Mouse (Mus musculus) right cerebral cortex, adult 2 months (tissue): ENCODE measurements at regions not wholly inside any gene's neighbourhood (a gene's known extent, or its start where the extent isn't known, plus 50 kb on each side); places are given as distances from the start of the nearest gene placed in this dataset.

ENCODE experiments used
- DNase-seq, 2 experiments: peaks; one replicate each; pipeline ENCODE4 v3.0.0; 2021 to 2022; ENCODE audit warnings: low spot score in 2 of 2

GRCm38 (mm10) chr12:27604061-27604679 lies 261.8 kb upstream of the Sox11 start:
- peak in 1 of 2 experiments; percentile 10 for DNase-seq

GRCm38 (mm10) chr12:27599149-27599548 lies 256.8 kb upstream of the Sox11 start:
- DNase-seq: peak; percentile 81

GRCm38 (mm10) chr12:27597878-27598277 lies 255.5 kb upstream of the Sox11 start:
- no peak for DNase-seq

- no peak for DNase-seq
Measured at GRCm38 (mm10) chr12:27597322-27597721, 254.9 kb upstream of the Sox11 start.

GRCm38 (mm10) chr12:27595576-27595975 lies 253.2 kb upstream of the Sox11 start:
- no peak for DNase-seq

- no peak for DNase-seq
Measured at GRCm38 (mm10) chr12:27593436-27593835, 251.1 kb upstream of the Sox11 start.

- DNase-seq: no peak
Measured at GRCm38 (mm10) chr12:27576109-27576700, 233.8 kb upstream of the Sox11 start.

- DNase-seq: no peak
Measured at GRCm38 (mm10) chr12:27575629-27576028, 233.3 kb upstream of the Sox11 start.

GRCm38 (mm10) chr12:27567250-27567649 lies 224.9 kb upstream of the Sox11 start:
- no peak for DNase-seq

GRCm38 (mm10) chr12:27565965-27566507 lies 223.7 kb upstream of the Sox11 start:
- no peak for DNase-seq

GRCm38 (mm10) chr12:27564641-27565306 lies 222.4 kb upstream of the Sox11 start:
- DNase-seq: no peak

- DNase-seq: no peak
Measured at GRCm38 (mm10) chr12:27563900-27564299, 221.5 kb upstream of the Sox11 start.

GRCm38 (mm10) chr12:27552809-27553208 lies 210.4 kb upstream of the Sox11 start:
- DNase-seq: no peak

- no peak for DNase-seq
Measured at GRCm38 (mm10) chr12:27538210-27538609, 195.8 kb upstream of the Sox11 start.

GRCm38 (mm10) chr12:27537507-27537906 lies 195.1 kb upstream of the Sox11 start:
- DNase-seq: no peak

GRCm38 (mm10) chr12:27537017-27537416 lies 194.6 kb upstream of the Sox11 start:
- DNase-seq: peak; percentile 9 to 20

- no peak for DNase-seq
Measured at GRCm38 (mm10) chr12:27525604-27526003, 183.2 kb upstream of the Sox11 start.

- DNase-seq: no peak
Measured at GRCm38 (mm10) chr12:27513253-27513652, 170.9 kb upstream of the Sox11 start.

- no peak for DNase-seq
Measured at GRCm38 (mm10) chr12:27508226-27508560, 165.8 kb upstream of the Sox11 start.

GRCm38 (mm10) chr12:27507523-27508225 lies 165.3 kb upstream of the Sox11 start:
- DNase-seq: no peak

- DNase-seq: no peak
Measured at GRCm38 (mm10) chr12:27502716-27503486, 160.5 kb upstream of the Sox11 start.

- DNase-seq: no peak
Measured at GRCm38 (mm10) chr12:27500516-27500915, 158.1 kb upstream of the Sox11 start.
